Mouse (Mus musculus) embryonic facial prominence, embryonic 15.5 days (tissue): ENCODE data around the gene Srsf12. TPM values are rescaled to one million over a fixed set of nuclear protein-coding genes. Genes with fewer than 3 reads are reported as not detected.
A peak's percentile ranks its signal among the peaks of the same experiment; 100 is the strongest.

ENCODE experiments used
- ATAC-seq: fragments of 200-750 bp; cut with Nextera tagmentation; 2 replicates; pipeline ENCODE4 v1.8.0; 2017; ENCODE audit warnings: low read depth, moderate TSS enrichment; ENCODE audit not compliant: insufficient number of reproducible peaks, low FRiP score, low TSS enrichment
- H3K27ac ChIP-seq: fragments of 300-500 bp; sonication (generic); replicated peaks from 2 replicates; pipeline ENCODE4 v1.5.1; 2015; ENCODE audit warnings: mild to moderate bottlenecking, inconsistent platforms
- H3K27me3 ChIP-seq: fragments of 300-500 bp; sonication (generic); 2 replicates; pipeline ENCODE4 v1.6.1; 2015; ENCODE audit warnings: inconsistent platforms
- H3K36me3 ChIP-seq: fragments of 300-500 bp; sonication (generic); 2 replicates; pipeline ENCODE4 v1.6.1; 2015; ENCODE audit warnings: mild to moderate bottlenecking, inconsistent platforms
- H3K4me1 ChIP-seq: fragments of 300-500 bp; sonication (generic); 2 replicates; pipeline ENCODE4 v1.6.1; 2015; ENCODE audit warnings: inconsistent platforms
- H3K4me2 ChIP-seq: fragments of 300-500 bp; sonication (generic); replicated peaks from 2 replicates; pipeline ENCODE4 v1.6.1; 2015; ENCODE audit warnings: mild to moderate bottlenecking, inconsistent platforms
- H3K4me3 ChIP-seq: fragments of 300-500 bp; sonication (generic); replicated peaks from 2 replicates; pipeline ENCODE4 v1.5.1; 2015; ENCODE audit warnings: mild to moderate bottlenecking, inconsistent platforms
- H3K9ac ChIP-seq: fragments of 300-500 bp; sonication (generic); 2 replicates; pipeline ENCODE4 v1.6.1; 2015; ENCODE audit warnings: inconsistent platforms
- H3K9me3 ChIP-seq: fragments of 300-500 bp; sonication (generic); replicated peaks from 2 replicates; pipeline ENCODE4 v1.6.1; 2016; ENCODE audit warnings: inconsistent platforms
- WGBS: fragments of 180-500 bp; shearing (Covaris S2); methylation state at CpG from one replicate; pipeline ENCODE4 v1.1.7; 2015; 5-methylcytosine and 5-hydroxymethylcytosine counted together
- polyA plus RNA-seq: library from polyadenylated mRNA; unstranded; fragments of >200 nt; fragmentation: Nextera tagmentation; extraction: Ambion mirVana; gene quantifications from 2 replicates; pipeline ENCODE4 v1.2.1, GENCODE M21; 2015

The Srsf12 gene
- polyA plus RNA-seq, result 13.5 and 15.3 TPM in 2 replicates

DNA sequence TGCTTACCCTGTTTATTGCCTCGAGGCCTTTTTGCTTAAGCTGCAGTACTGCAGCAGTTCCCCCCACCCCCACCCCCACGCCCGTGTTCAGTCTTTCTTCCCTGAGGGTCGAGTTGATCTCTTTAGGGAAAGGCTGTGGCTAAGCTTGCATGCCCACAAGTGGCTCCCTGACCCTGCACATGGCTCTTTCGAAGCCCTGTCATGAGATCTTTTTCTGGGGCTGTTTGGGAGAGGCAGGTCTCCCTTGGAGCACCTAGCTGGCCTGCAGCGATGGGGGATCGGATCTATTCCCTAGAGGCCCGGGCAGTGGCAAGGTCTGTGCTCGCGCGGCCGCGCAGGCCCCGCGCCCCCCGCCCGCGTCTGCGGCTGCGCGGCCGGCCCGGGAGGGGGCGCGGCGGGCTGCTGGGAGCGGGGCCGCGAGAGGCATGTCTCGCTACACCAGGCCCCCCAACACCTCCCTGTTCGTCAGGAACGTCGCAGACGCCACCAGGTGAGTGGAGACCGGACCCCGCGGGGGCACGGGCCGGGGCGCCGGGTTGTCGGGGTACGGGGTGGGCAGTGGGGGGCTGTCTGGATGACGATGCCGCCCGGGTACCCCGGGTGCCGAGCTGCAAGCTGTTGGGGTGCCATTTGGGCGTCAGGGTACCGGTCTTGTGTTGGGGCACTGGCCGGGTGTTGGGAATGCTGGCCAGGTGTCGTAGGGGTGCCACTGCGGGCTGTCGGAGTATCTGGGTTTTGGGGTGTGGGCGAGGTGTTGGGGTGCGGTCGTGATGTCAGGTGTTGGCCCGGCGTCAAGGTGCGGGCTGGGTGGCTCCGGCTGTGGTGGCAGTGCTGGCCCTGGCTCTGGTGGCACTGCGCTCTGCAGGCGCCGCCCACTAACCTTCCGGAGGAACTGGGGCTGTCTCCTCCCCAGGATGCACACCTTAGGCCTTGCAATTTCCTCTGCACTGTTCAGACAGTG, at the start of gene Srsf12:
Srsf12 (plus strand) TSS at position 111 of the 961 bp plus-strand sequence.
- peak within 1 kb of the TSS; percentile 68 for H3K27ac ChIP-seq
- peaks cover 11% of the 10 kb centered on the region for H3K4me1 ChIP-seq
- peak within 1 kb of the TSS; percentile 79 for H3K9ac ChIP-seq
- peak within 1 kb of the TSS; percentile 98 for H3K4me2 ChIP-seq
- H3K27me3 ChIP-seq, result no peaks in the 10 kb centered on the region
- peak; percentile 81 for ATAC-seq
- no peaks in the 10 kb centered on the region for H3K36me3 ChIP-seq
- 2% methylated on average over 65 of the region's 65 CpGs for WGBS
- H3K4me3 ChIP-seq, result peak within 1 kb of the TSS; percentile 74
- 0 out of 2 replicates have a peak, but pooled peaks cover 4% of the 10 kb centered on the region for H3K9me3 ChIP-seq

DNA sequence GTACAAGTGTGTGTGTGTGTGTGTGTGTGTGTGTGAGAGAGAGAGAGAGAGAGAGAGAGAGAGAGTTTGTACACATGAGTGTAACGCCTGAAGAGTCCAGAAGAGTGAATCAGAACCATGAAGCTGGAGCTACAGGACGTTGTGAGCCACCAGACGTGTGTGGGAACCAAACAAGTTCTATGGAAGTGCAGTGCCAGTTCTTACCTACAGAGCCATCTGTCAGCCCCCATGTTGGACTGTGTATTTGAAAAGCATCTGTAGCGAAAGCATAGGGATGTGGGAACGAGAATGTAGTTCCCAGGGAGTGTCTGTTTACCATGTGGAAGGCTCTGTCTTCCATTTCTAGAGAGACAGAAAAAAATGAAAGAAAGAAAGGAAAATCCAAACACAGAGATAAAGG, 25.3 kb upstream of the Srsf12 start:
- H3K27ac ChIP-seq, result no peak overlapping the region
- H3K36me3 ChIP-seq, result no peaks in the 10 kb centered on the region
- no peaks in the 10 kb centered on the region for H3K4me1 ChIP-seq
- H3K4me3 ChIP-seq, result no peak overlapping the region
- no peak for ATAC-seq
- peaks cover 2% of the 10 kb centered on the region; the same call in 1 of the 2 replicates for H3K27me3 ChIP-seq
- H3K9ac ChIP-seq, result no peak overlapping the region
- 76% methylated on average over 5 of the region's 5 CpGs for WGBS
- no peaks in the 10 kb centered on the region for H3K9me3 ChIP-seq
- no peak overlapping the region for H3K4me2 ChIP-seq

DNA sequence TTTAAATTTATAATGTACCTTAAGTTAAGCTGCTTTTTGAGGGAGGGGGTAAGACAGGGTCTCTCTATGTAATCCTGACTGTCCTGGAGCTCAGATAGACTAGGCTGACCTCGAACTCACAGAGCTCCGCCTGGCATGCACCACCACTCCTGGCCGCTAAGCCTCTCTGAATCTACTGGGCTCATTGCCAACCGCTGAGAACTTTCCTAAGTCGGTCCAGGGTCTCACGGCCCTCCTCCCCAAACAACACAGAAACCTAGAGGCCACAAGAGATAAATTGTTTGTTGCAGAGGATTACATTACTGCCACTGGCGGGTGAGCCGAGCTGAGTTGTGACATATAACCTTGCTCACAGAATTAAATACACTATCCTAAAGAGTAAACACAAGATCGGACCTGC, 20.6 kb upstream of the Srsf12 start:
- WGBS, result 11% methylated on average over 9 of the region's 9 CpGs
- no peak overlapping the region for H3K9ac ChIP-seq
- peak overlapping the region; percentile 86 for H3K4me2 ChIP-seq
- no peaks in the 10 kb centered on the region for H3K9me3 ChIP-seq
- peaks cover 2% of the 10 kb centered on the region; the same call in 1 of the 2 replicates for H3K27me3 ChIP-seq
- ATAC-seq, result no peak
- H3K36me3 ChIP-seq, result no peaks in the 10 kb centered on the region
- H3K4me3 ChIP-seq, result peak overlapping the region; percentile 57
- peak overlapping the region; percentile 90; the same call in 1 of the 2 replicates for H3K27ac ChIP-seq
- 0 out of 2 replicates have a peak, but pooled peaks cover 4% of the 10 kb centered on the region for H3K4me1 ChIP-seq

DNA sequence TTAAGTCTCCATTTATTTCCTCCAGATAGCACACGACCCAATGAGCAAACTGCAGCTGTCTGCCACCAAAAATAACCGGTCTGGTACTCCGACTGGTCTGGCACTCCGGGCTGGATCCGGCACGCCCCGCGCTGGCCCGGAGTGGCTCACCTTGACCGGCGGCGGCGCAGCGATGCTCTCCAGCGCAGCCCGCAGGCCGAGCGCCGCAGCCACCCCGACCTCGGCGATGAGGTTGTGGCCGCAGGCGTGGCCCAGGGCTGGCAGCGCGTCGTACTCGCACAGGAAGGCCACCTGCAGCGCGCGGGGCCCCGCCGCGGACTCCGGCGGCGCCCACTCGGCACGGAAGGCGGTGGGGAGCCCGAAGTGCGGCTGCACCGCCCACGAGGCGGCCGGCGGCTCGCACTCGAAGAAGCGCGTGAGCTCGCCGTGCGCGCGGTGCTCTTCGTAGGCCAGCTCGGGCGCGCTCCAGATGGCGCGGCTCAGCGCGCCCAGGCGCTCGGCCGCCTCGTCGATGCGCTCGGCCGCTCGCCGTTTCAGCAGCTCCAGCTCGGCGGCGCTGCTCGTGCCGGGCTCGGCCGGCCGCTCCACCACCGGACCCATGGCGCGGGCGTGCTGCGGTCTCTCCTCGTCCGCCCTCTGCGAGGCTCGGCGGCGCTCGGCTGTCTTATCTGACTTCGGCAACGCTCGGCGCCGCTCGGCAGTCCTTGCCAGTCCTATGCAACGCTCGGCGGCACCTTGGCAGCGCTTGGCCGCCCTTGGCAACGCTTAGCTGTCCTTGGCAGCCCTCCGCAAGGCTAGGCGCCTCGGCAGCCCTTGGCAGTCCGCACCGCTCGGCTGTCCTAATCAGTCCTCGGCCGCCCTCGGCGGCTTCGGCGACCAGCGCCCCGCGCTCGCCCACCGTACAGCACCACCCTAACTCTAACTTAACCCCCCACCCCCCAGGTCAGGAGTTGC, 19.7 kb upstream of the Srsf12 start:
- Histone ChIP-seq H3K9ac (peak overlapping the region; percentile 59), H3K9me3 (no peaks in the 10 kb centered on the region), H3K4me3 (peak overlapping the region; percentile 57), H3K27ac (peak overlapping the region; percentile 90), H3K4me2 (peak overlapping the region; percentile 86), H3K4me1 (0 out of 2 replicates have a peak, but pooled peaks cover 4% of the 10 kb centered on the region), H3K36me3 (no peaks in the 10 kb centered on the region), H3K27me3 (peaks cover 2% of the 10 kb centered on the region; the same call in 1 of the 2 replicates)
- WGBS, result under 1% methylated on average over 123 of the region's 123 CpGs
- peak; percentile 90 for ATAC-seq

DNA sequence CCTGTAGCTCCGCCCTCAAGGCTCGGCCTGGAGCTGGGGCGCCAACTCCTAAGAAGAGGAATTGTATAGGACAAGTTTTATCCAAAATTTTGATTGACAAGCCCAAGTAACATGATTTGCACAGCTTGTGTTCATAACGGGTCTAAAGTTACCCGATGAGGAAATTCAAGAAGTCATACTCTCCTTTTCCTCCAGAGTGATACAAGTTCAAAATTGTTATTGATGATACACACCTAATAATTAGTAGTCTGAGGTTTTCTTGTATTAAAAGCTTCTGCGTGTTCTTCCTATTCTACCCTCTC, 19.1 kb upstream of the Srsf12 start, which contains the start of gene Pm20d2:
Pm20d2 (minus strand) TSS at position 3 of the 302 bp plus-strand sequence.
- 11% methylated on average over 6 of the region's 6 CpGs for WGBS
- H3K4me3 ChIP-seq, result peak within 1 kb of the TSS; percentile 57
- no peak for ATAC-seq
- H3K36me3 ChIP-seq, result no peaks in the 10 kb centered on the region
- H3K27me3 ChIP-seq, result peaks cover 2% of the 10 kb centered on the region; the same call in 1 of the 2 replicates
- 0 out of 2 replicates have a peak, but pooled peaks cover 4% of the 10 kb centered on the region for H3K4me1 ChIP-seq
- H3K9ac ChIP-seq, result peak within 1 kb of the TSS; percentile 59
- peak within 1 kb of the TSS; percentile 90 for H3K27ac ChIP-seq
- H3K9me3 ChIP-seq, result no peaks in the 10 kb centered on the region
- H3K4me2 ChIP-seq, result peak within 1 kb of the TSS; percentile 86

DNA sequence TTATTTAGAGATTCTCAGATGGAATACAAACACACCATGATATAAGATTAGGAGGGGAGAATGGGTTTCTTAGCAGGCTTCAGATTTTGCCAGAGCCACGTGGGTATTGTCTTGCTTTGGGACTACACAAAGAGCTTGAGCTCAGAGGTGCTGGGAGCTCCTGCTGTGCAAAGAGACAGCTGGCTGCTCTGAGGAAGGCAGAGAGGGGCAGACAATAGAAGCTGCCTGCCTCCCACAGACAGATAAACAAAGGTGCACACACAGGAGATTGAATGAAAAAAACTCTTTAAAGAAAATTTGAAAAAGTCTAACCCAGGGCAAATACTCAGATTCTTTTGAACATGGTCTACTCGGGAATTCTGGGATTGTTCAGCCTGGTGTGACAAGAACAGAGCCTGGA, 10.7 kb upstream of the Srsf12 start:
- Histone ChIP-seq H3K9ac (no peak overlapping the region), H3K4me1 (no peaks in the 10 kb centered on the region), H3K27ac (no peak overlapping the region), H3K4me3 (no peak overlapping the region), H3K4me2 (no peak overlapping the region), H3K27me3 (no peaks in the 10 kb centered on the region), H3K9me3 (no peaks in the 10 kb centered on the region), H3K36me3 (no peaks in the 10 kb centered on the region)
- no peak for ATAC-seq
- WGBS, result 12% methylated on average over 2 of the region's 2 CpGs

DNA sequence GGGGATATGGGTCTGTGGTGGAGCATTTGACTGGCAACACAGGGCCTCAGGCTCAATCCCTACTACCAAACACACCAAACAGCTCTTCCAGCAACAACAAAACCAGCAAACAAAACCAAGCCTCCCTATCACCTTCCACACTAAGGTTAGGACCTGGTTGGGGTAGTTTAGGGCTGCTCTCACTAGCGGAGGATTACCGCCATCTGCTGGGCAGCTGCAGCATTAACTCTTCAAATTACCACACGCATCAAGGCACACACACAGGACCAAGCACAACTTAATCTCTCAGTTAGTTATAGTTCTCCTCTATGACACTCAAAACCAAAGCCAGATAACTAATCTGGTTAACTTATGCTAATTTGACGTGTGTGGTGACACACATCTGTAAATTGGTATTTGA, 4.1 kb upstream of the Srsf12 start:
- peaks cover 8% of the 10 kb centered on the region for H3K4me1 ChIP-seq
- H3K4me2 ChIP-seq, result no peak overlapping the region
- no peaks in the 10 kb centered on the region for H3K27me3 ChIP-seq
- WGBS, result 5% methylated on average over 4 of the region's 4 CpGs
- H3K36me3 ChIP-seq, result no peaks in the 10 kb centered on the region
- no peak for ATAC-seq
- no peak overlapping the region for H3K27ac ChIP-seq
- H3K4me3 ChIP-seq, result no peak overlapping the region
- no peak overlapping the region for H3K9ac ChIP-seq
- H3K9me3 ChIP-seq, result no peaks in the 10 kb centered on the region

DNA sequence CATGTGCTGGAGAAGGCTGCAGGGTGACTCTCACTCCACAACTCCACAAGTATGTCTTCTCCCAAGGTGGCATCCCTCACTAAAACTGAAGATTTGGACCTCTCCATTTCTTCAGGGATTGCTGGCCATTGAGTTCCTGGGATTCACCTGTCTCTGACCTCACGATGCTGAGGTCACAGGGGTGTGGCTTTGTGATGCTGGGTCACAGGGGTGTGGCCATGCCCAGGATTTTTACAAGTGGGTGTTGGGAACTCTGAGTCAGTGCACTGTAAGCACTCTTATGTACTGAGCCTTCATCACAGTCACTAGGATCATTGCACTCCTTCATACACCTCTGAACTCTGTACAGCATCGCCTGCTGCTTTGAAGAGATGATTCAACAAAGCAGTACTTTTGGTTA, 1.2 kb upstream of the Srsf12 start:
- H3K9me3 ChIP-seq, result 0 out of 2 replicates have a peak, but pooled peaks cover 4% of the 10 kb centered on the region
- H3K27ac ChIP-seq, result no peak overlapping the region
- no peaks in the 10 kb centered on the region for H3K27me3 ChIP-seq
- ATAC-seq, result no peak
- H3K36me3 ChIP-seq, result no peaks in the 10 kb centered on the region
- WGBS, result 64% methylated on average over 2 of the region's 2 CpGs
- no peak overlapping the region for H3K9ac ChIP-seq
- no peak overlapping the region for H3K4me3 ChIP-seq
- H3K4me1 ChIP-seq, result peaks cover 11% of the 10 kb centered on the region
- H3K4me2 ChIP-seq, result no peak overlapping the region

DNA sequence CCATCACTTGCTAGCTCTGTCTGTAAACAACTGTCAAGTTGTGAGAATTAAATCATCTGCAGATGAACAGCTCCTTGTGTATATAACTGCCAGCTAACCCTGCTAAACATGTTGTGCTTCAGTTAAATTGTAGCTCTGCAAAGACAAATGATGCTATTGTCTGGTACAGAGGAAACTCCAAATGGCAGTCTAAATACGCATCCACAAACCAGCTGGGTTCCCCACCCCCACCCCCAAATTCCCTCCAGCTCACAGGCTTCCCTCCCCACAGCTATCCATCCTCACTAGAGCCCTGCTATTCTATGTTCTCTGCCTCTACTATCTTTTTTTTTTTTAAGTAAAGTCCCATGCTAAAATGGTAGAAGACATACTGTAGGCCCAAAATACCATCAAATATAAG, 13.1 kb downstream of the Srsf12 start:
- Histone ChIP-seq H3K27ac (no peak overlapping the region), H3K4me1 (peaks cover 8% of the 10 kb centered on the region), H3K9ac (no peak overlapping the region), H3K4me2 (no peak overlapping the region), H3K27me3 (no peaks in the 10 kb centered on the region), H3K36me3 (no peaks in the 10 kb centered on the region), H3K9me3 (no peaks in the 10 kb centered on the region), H3K4me3 (no peak overlapping the region)
- no peak for ATAC-seq
- 18% methylated on average over 1 of the region's 1 CpGs for WGBS

DNA sequence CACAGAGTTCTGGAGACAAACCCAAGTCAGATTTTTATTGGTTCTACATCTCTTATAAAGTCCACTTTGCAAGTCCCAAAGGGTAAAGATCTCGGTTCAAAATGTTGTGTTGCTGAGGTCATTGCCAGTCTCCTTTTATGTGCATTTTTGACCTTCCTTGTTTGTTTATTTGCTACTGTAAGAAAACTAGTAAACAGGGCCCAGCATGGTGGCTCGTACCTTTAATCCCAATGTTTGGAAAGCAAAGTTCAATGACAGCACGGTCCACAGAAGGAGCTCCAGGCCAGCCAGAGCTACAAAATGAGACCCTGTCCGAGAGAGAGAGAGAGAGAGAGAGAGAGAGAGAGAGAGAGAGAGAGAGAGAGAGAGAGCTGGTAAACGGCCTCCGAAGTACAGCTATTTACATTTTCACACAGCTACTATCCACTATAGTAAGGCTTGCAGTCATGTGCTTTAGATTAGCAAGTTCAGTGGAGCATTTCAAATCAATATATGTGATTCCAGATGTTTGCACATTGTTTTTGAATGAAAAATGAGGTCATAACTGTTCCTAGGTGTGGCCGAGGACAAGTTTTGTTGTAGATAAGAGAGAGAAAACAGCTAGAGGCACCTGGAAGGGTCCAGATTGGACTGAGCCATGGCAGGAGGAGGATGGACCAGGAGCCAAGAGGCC, 15.3 kb downstream of the Srsf12 start:
- WGBS, result 38% methylated on average over 7 of the region's 7 CpGs
- Histone ChIP-seq H3K4me3 (no peak overlapping the region), H3K9ac (no peak overlapping the region), H3K9me3 (no peaks in the 10 kb centered on the region), H3K27me3 (no peaks in the 10 kb centered on the region), H3K4me2 (no peak overlapping the region), H3K36me3 (no peaks in the 10 kb centered on the region), H3K4me1 (peaks cover 8% of the 10 kb centered on the region), H3K27ac (0 out of 2 replicates have a peak overlapping the region, but pooled peaks have one; percentile 22)
- no peak for ATAC-seq
